Mouse (Mus musculus) ES-E14 (cell line): Measurements from ENCODE around the gene B230219D22Rik.

Experiments
- HCFC1 ChIP-seq: IDR thresholded peaks from 2 replicates; pipeline ENCODE4 v1.6.1; 2012; ENCODE audit warnings: low read length, inconsistent platforms, borderline replicate concordance; ENCODE audit not compliant: insufficient read depth
- MAFK ChIP-seq: IDR thresholded peaks from 2 replicates; pipeline ENCODE4 v1.6.1; 2014; ENCODE audit warnings: mild to moderate bottlenecking, low read depth, low read length, inconsistent platforms; ENCODE audit not compliant: insufficient read depth
- ZNF384 ChIP-seq: IDR thresholded peaks from 2 replicates; pipeline ENCODE4 v1.6.1; 2012; ENCODE audit warnings: low read depth, low read length, inconsistent platforms

DNA sequence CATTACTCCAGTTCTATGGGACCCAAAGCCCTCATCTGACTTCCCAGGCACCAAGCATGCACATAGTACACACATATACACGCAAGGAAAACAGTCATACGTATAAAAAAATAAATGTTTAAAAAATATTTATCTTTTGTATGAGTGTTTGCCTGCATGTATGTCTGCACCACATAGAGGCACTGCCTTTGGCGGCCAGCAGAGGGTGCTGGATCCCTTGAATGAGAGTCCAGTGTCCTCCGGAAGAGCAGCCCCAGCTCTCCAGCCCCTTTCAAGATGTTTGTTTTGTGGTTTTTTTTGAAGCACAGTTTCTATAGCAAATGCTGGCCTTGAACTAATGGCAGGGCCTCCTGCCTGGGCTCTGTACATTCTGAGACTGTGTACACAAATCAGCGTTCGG is 24.4 kb upstream of the B230219D22Rik start:
- no peak for TF ChIP-seq MAFK
- TF ChIP-seq ZNF384: no peak
- no peak for TF ChIP-seq HCFC1
